Mouse (Mus musculus): ENCODE data around the gene Lmntd1.

DNA sequence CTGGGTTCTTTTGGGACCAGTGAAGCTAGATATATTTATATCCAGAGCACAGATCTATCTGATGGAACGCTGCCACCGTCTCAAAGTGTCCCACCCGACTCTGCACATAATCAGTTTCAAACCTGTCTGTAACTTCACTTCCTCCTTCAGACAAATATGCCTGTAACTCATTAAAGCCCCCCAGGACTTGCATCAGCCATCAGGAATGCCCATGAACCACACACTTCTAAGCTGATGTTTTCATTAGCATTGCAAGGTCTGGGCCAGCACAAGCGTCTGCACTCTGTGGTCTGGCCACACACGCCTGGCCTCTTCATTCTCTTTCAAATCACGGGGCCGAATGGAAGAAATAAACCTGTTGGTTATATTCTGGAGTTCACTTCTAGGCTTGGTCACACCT lies 250.4 kb downstream of the Lmntd1 start:
- TF ChIP-seq CTCF (IDR thresholded peaks at IDR 0.05; ENCODE audit: borderline replicate concordance, control insufficient read depth, extremely low read depth, insufficient read depth, low read length, poor library complexity): no peak
- TF ChIP-seq POLR2A (IDR thresholded peaks at IDR 0.05; ENCODE audit: control insufficient read depth, extremely low read depth, insufficient read depth, low read length, poor library complexity): no peak
